ENCODE assay signal across 12 mouse cellular contexts in genomic region chr10:40871301-40871700, GRCm38 (mm10).
A peak's percentile ranks its signal among the peaks of the same experiment; 100 is the strongest.
DNase-seq lines count a peak whose midpoint lies in the region.
"Had no signal": no experiment of that assay in that cellular context is flagged by ENCODE, and none has a peak within 500 bp of the region (broad histone marks: within the 10 kb centered on the region; RNA-seq: fewer than 3 reads in every experiment).

No protein-coding gene starts in this region.

- peak; percentile 23 to 48 for DNase-seq in lung, adult 18-20 months
- no peak for DNase-seq in lung, postnatal 4 days
- DNase-seq in 3134 (ENCODE audit: extremely low read depth, insufficient read length, low spot score): peak; percentile 11
- DNase-seq in 3T3-L1 (ENCODE audit: low read depth, low spot score): peak; percentile 39
- peak; percentile 64 for DNase-seq in lung, postnatal 36 days
- DNase-seq in right cerebral cortex, adult 2 months (ENCODE audit: low spot score in 2 of 2): no peak
- DNase-seq: adrenal gland, adult 2 months; adrenal gland, postnatal 25 days; embryo, embryonic 11 days; gastrocnemius, postnatal 36 days; heart, adult 18-20 months; heart, postnatal 14 days had no signal

Comparison
In these comparisons a context has a peak if more than half of its experiments do, and no peak if none do; other contexts are left out.
1. DNase-seq: peak in lung, adult 18-20 months (2 of 2), 3134 (single experiment), 3T3-L1 (single experiment) and lung, postnatal 36 days (single experiment); none in lung, postnatal 4 days (0 of 2) and right cerebral cortex, adult 2 months (0 of 2).